Mouse (Mus musculus) midbrain, embryonic 16.5 days (tissue): ENCODE data around the gene Prm1. TPM values are rescaled to one million over a fixed set of nuclear protein-coding genes. Genes with fewer than 3 reads are reported as not detected.

Source experiments
- ATAC-seq: fragments of 200-750 bp; cut with Nextera tagmentation; 2 replicates; pipeline ENCODE4 v1.8.0; 2017; ENCODE audit warnings: moderate TSS enrichment
- H3K27ac ChIP-seq: fragments of 300-500 bp; sonication (generic); 2 replicates; pipeline ENCODE4 v1.5.1; 2014; ENCODE audit warnings: mild to moderate bottlenecking, low read length, mixed read lengths
- H3K27me3 ChIP-seq: fragments of 300-500 bp; sonication (generic); 2 replicates; pipeline ENCODE4 v1.6.1; 2014; ENCODE audit warnings: low read depth, low read length, mixed read lengths; ENCODE audit not compliant: control insufficient read depth, insufficient read depth
- H3K36me3 ChIP-seq: fragments of 300-500 bp; sonication (generic); 2 replicates; pipeline ENCODE4 v1.6.1; 2014; ENCODE audit warnings: mild to moderate bottlenecking, low read length, moderate library complexity, mixed read lengths; ENCODE audit not compliant: control insufficient read depth, insufficient read depth
- H3K4me1 ChIP-seq: fragments of 300-500 bp; sonication (generic); 2 replicates; pipeline ENCODE4 v1.6.1; 2014; ENCODE audit warnings: mild to moderate bottlenecking, low read length, mixed read lengths; ENCODE audit not compliant: control insufficient read depth, insufficient read depth
- H3K4me2 ChIP-seq: fragments of 300-500 bp; sonication (generic); 2 replicates; pipeline ENCODE4 v1.6.1; 2014; ENCODE audit warnings: mild to moderate bottlenecking, low read length, mixed read lengths
- H3K4me3 ChIP-seq: fragments of 300-500 bp; sonication (generic); 2 replicates; pipeline ENCODE4 v1.5.1; 2014; ENCODE audit warnings: low read depth, mild to moderate bottlenecking, low read length, moderate library complexity, mixed read lengths
- H3K9ac ChIP-seq: fragments of 300-500 bp; sonication (generic); 2 replicates; pipeline ENCODE4 v1.6.1; 2014; ENCODE audit warnings: low read depth, low read length, mixed read lengths
- H3K9me3 ChIP-seq: fragments of 300-500 bp; sonication (generic); replicated peaks from 2 replicates; pipeline ENCODE4 v1.6.1; 2014; ENCODE audit warnings: mild to moderate bottlenecking, low read length, mixed read lengths; ENCODE audit not compliant: control insufficient read depth, poor library complexity, severe bottlenecking
- WGBS: fragments of 180-500 bp; shearing (Covaris S2); extraction: QIAGEN DNeasy Blood & Tissue Kit; methylation state at CpG from one replicate; pipeline ENCODE4 v1.1.7; 2014; 5-methylcytosine and 5-hydroxymethylcytosine counted together
- polyA plus RNA-seq: library from polyadenylated mRNA; unstranded; fragments of >200 nt; fragmentation: Nextera tagmentation; extraction: Ambion mirVana; gene quantifications from 2 replicates; pipeline ENCODE4 v1.2.1, GENCODE M21; 2015

Gene Prm1
- polyA plus RNA-seq, 1 experiment from 2014 or later: 0.46 TPM

DNA sequence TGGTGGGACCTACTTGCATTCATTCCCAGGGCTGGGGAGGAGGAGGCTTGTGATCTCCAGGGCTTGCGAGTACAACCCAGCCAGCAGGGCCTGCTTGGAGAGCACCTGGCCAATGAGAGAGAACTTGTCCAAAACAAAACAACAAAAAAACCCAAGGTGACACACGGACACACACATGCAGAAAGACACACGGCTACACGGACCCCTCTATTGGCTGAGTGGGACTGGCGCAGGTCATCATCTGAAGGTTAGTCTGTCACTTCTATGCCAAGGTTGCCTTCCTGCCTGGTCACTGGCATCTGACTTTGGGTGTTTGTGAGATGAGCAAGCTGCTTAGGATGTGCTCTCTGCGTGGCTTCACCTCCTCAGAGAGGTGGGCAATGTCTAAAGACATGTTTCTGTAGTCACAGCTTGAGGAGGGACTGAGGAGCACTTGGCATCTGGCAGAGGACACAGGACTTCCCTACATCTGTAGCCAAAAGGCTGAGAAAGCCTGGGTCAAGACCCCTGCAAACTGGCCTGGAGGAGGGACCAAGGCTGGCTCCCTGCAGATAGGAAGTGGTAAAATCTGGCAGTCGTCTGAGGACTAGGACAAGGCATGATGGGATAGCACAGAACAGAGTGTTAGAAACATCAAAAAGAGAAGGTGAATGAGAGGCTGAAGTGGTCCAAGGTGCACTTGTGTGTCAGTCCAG lies 22.3 kb upstream of the Prm1 start:
- WGBS: 81% methylated on average over 7 of the region's 7 CpGs
- Histone ChIP-seq H3K9ac (no peak overlapping the region), H3K27ac (no peak overlapping the region), H3K4me2 (no peak overlapping the region), H3K27me3 (no peaks in the 10 kb centered on the region), H3K36me3 (no peaks in the 10 kb centered on the region), H3K4me3 (no peak overlapping the region), H3K9me3 (no peaks in the 10 kb centered on the region), H3K4me1 (no peaks in the 10 kb centered on the region)
- no peak for ATAC-seq

DNA sequence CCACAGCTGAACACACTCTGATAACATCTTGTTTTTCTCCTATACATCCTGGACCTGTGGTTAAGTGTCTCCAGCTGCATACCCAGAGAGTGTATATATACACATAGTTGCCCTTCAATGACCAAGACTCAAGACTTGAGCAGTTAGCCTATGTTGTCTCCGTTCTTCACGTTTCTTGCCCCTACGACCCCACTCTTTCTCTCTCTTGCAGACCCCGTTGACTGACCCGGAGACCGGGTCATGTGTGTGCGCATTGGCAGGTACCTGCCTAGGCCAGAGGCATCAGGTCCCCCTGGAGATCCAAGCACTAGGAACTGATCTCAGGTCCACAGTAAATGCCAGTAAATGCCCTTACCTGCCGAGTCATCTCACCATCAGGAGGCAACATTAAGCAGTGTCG lies 21.6 kb upstream of the Prm1 start:
- no peaks in the 10 kb centered on the region for H3K36me3 ChIP-seq
- no peaks in the 10 kb centered on the region for H3K27me3 ChIP-seq
- no peaks in the 10 kb centered on the region for H3K4me1 ChIP-seq
- no peak overlapping the region for H3K9ac ChIP-seq
- H3K27ac ChIP-seq: no peak overlapping the region
- no peak overlapping the region for H3K4me2 ChIP-seq
- ATAC-seq: no peak
- WGBS: 91% methylated on average over 9 of the region's 9 CpGs
- H3K4me3 ChIP-seq: no peak overlapping the region
- H3K9me3 ChIP-seq: no peaks in the 10 kb centered on the region

DNA sequence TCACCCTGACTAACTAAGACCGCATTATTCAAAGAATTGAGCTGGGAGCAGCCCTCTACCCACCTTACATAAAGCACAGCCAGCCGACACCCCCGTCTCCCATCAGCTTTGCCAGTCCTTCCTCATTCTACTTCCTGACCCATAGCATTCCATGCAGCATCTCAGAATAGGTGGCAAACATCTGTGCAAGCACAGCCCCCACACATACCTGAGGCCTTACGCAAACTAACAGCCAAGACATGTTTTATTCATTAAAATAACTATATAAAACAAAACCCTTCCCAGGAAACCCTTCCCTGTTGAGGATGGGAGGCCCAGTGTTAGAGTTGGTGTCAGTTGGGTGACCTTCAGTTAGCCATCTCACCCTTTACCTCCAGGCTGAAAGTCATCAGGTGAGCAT lies 20.2 kb upstream of the Prm1 start:
- H3K9ac ChIP-seq: no peak overlapping the region
- 87% methylated on average over 4 of the region's 4 CpGs for WGBS

DNA sequence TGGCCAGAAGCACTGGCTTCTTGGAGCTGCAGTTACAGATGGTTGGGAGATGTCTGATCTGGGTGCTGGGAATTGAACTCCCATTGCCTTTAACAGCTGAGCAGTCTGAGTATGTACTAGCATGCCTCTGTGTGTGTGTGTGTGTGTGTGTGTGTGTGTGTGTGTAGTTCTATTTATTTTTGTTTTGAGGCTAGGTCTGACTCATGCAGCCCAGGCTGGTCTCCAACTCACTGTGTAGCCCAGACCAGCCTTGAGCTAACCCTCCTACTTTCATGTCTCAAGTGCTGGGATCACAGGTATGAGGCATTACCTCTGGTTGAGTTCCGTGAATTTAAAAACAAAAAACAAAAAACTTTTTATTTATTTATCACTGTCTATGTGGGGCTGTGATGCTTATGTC lies 18.9 kb upstream of the Prm1 start:
- no peak overlapping the region for H3K4me3 ChIP-seq
- no peaks in the 10 kb centered on the region for H3K36me3 ChIP-seq
- no peaks in the 10 kb centered on the region for H3K27me3 ChIP-seq
- no peak overlapping the region for H3K9ac ChIP-seq
- no peak overlapping the region for H3K4me2 ChIP-seq
- ATAC-seq: no peak
- no peaks in the 10 kb centered on the region for H3K9me3 ChIP-seq
- 90% methylated on average over 1 of the region's 1 CpGs for WGBS
- no peak overlapping the region for H3K27ac ChIP-seq
- no peaks in the 10 kb centered on the region for H3K4me1 ChIP-seq

More for the DNA sequence above, 20.2 kb upstream of the Prm1 start:
- Histone ChIP-seq H3K9me3 (no peaks in the 10 kb centered on the region), H3K4me1 (no peaks in the 10 kb centered on the region), H3K27ac (no peak overlapping the region), H3K27me3 (no peaks in the 10 kb centered on the region), H3K36me3 (no peaks in the 10 kb centered on the region), H3K4me2 (no peak overlapping the region), H3K4me3 (no peak overlapping the region)
- ATAC-seq: no peak

DNA sequence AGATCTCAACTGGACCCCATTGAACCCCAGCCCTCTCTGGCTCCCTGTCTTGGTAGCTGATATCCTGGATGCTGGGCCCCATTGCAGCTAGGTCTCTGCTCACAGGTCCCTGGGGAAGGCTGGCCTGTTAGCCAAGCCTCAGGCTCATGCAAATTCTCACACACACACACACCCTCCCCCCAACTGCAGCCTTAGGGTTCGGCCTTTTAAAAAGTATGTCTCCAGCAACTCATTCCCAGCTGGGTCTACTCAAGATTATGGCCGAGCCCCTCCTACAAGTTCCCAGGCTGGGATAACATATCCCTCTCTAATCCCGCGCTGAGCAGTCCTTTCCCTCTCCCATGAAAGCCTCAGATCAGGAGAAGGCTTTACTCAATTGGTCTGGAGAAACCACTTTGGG lies 15.7 kb upstream of the Prm1 start:
- Histone ChIP-seq H3K4me2 (no peak overlapping the region), H3K4me3 (no peak overlapping the region), H3K9me3 (no peaks in the 10 kb centered on the region), H3K9ac (no peak overlapping the region), H3K27me3 (no peaks in the 10 kb centered on the region), H3K36me3 (no peaks in the 10 kb centered on the region), H3K4me1 (no peaks in the 10 kb centered on the region), H3K27ac (no peak overlapping the region)
- WGBS: 78% methylated on average over 4 of the region's 4 CpGs
- ATAC-seq: no peak

DNA sequence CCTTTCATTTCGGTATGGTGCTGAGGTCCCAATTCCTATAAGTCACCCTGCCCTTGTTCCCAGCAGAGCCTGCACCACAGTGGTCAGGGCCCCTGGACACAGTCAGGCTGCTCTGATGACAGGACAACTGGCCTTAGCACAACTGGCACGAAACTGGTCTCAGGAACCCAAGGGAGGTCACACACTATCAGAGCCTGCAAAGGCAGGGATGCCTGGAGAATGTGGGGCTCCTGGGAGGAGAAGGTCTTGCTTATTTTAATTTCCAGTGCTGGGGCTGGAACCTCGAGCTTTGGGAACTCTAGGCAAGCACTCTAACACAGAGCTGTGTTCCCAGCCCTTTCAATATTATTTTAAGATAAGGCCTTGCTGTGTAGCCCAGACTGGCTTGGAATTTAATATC lies 14.3 kb upstream of the Prm1 start:
- Histone ChIP-seq H3K4me1 (no peaks in the 10 kb centered on the region), H3K36me3 (no peaks in the 10 kb centered on the region), H3K9me3 (no peaks in the 10 kb centered on the region), H3K4me3 (no peak overlapping the region), H3K27me3 (no peaks in the 10 kb centered on the region), H3K9ac (no peak overlapping the region), H3K27ac (no peak overlapping the region), H3K4me2 (no peak overlapping the region)
- no peak for ATAC-seq
- WGBS: 67% methylated on average over 3 of the region's 3 CpGs

DNA sequence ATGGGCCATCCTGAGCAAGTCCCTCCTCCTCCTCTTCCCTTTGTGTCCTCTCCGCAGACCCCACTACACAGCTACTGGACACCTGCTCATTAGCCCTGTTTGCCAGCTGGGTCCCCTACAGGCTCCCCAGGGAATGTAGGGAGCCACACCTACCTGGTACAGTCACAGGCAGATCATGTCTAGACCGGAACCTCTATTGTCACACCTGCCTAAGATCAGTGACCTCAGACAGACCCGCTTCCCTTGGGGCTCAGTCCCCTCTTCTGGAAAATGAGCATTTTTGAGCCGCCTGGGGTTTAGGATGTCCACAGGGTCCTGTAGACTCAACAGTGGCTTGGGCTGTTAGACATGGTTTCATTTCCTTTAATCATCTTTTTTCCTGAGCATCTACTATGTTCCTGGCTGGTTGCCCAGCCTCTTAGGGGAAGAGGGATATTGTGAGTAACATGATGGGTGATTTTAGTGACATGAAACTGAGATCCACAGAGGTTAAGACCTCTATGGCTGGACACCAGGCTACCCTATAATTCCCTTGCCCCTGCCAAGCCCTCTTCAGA lies 13.0 kb upstream of the Prm1 start:
- Histone ChIP-seq H3K9ac (no peak overlapping the region), H3K4me3 (no peak overlapping the region), H3K9me3 (no peaks in the 10 kb centered on the region), H3K27ac (no peak overlapping the region), H3K4me1 (no peaks in the 10 kb centered on the region), H3K27me3 (no peaks in the 10 kb centered on the region), H3K4me2 (no peak overlapping the region), H3K36me3 (no peaks in the 10 kb centered on the region)
- no peak for ATAC-seq
- WGBS: 82% methylated on average over 4 of the region's 4 CpGs

DNA sequence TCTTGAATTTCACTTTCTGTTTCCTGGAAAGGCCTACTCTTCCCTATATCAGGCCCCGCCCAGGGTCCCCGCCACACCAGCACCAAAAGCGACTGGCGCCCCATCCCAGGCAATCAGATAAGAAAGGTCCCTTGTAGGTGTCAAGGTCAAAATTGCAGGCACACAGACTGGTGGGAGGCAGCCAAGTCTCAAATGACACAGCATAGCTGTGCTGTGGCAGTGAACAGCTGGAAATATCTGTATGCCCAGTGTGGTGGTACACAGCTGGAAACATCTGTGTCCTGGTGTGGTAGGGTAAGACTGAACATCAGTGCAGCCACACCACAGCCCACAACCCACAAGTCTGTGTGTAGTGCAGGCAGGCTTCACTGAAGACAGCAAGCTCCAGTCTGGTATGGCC lies 9.2 kb upstream of the Prm1 start:
- Histone ChIP-seq H3K9me3 (no peaks in the 10 kb centered on the region), H3K27me3 (no peaks in the 10 kb centered on the region), H3K4me2 (no peak overlapping the region), H3K4me3 (no peak overlapping the region), H3K9ac (no peak overlapping the region), H3K36me3 (no peaks in the 10 kb centered on the region), H3K4me1 (no peaks in the 10 kb centered on the region), H3K27ac (no peak overlapping the region)
- no peak for ATAC-seq
- 93% methylated on average over 4 of the region's 4 CpGs for WGBS

DNA sequence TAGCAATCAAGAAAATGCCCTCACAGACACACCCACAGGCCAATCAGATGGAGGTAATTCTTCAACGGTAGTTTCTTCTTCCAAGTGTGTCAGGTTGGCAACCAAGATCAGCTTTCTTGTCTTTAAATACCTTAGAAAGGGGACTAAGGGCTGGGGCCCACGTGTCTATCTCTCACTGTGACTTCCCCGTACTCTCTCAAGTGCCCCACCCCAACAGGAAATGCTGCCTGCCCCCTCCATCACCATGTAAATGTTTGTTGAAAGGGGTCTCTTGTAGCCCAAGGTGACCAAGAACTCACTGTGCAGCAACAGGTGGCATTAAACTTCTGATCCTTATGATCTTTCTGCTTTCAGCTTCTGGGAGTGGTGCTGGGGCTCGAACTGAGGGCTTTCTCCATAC lies 8.1 kb upstream of the Prm1 start:
- ATAC-seq: no peak
- H3K9me3 ChIP-seq: no peaks in the 10 kb centered on the region
- WGBS: 81% methylated on average over 4 of the region's 4 CpGs

More for the DNA sequence above, 8.1 kb upstream of the Prm1 start:
- Histone ChIP-seq H3K27me3 (no peaks in the 10 kb centered on the region), H3K4me2 (no peak overlapping the region), H3K4me3 (no peak overlapping the region), H3K27ac (no peak overlapping the region), H3K36me3 (no peaks in the 10 kb centered on the region), H3K9ac (no peak overlapping the region), H3K4me1 (no peaks in the 10 kb centered on the region)
